In genomic region chr2:28227589-28228191, GRCm38 (mm10) we compare ENCODE assay signal across 17 mouse cellular contexts. TPM values are rescaled to one million over a fixed set of nuclear protein-coding genes. Genes with fewer than 3 reads are reported as not detected.
DNase-seq lines count a peak whose midpoint lies in the region; ATAC-seq and TF ChIP-seq lines count a peak whose summit lies in the region.
"Had no signal": no experiment of that assay in that cellular context is flagged by ENCODE, and none has a peak within 500 bp of the region (broad histone marks: within the 10 kb centered on the region; RNA-seq: fewer than 3 reads in every experiment).

No protein-coding gene starts in this region.

- no peak overlapping the region for H3ac ChIP-seq in myocyte (ENCODE audit: control insufficient read depth, insufficient read length)

- H3K4me3 ChIP-seq in hindbrain, embryonic 10.5 days, result no peak overlapping the region
- no peak overlapping the region for H3K4me3 ChIP-seq in hindbrain, embryonic 16.5 days (ENCODE audit: low read length)
- no peak overlapping the region for H3K4me3 ChIP-seq in embryonic facial prominence, embryonic 14.5 days (ENCODE audit: low read depth, low read length)
- no peak overlapping the region for H3K4me3 ChIP-seq in limb, embryonic 14.5 days (replicated peaks; ENCODE audit: low read length)
- H3K4me3 ChIP-seq in myocyte, result no peak overlapping the region
- H3K4me3 ChIP-seq: lung, embryonic 15.5 days had no signal

- H3K27ac ChIP-seq in hindbrain, embryonic 10.5 days, result peak overlapping the region; percentile 46; the same call in 1 of the 2 replicates
- no peak overlapping the region; the same call in 1 of the 2 replicates for H3K27ac ChIP-seq in hindbrain, embryonic 16.5 days (ENCODE audit: low read depth, low read length)
- H3K27ac ChIP-seq in embryonic facial prominence, embryonic 14.5 days (replicated peaks; ENCODE audit: low read depth, low read length), result no peak overlapping the region
- no peak overlapping the region for H3K27ac ChIP-seq in limb, embryonic 14.5 days (replicated peaks; ENCODE audit: low read depth, low read length)
- H3K27ac ChIP-seq: lung, embryonic 15.5 days had no signal

- intact Hi-C loops in gastrocnemius, postnatal 36 days (cut with DNase I), result no loop called here

- no peak overlapping the region for H3K9ac ChIP-seq in hindbrain, embryonic 16.5 days (ENCODE audit: low read depth, low read length)
- H3K9ac ChIP-seq in embryonic facial prominence, embryonic 14.5 days (ENCODE audit: low read depth, low read length), result no peak overlapping the region
- no peak overlapping the region for H3K9ac ChIP-seq in limb, embryonic 14.5 days (ENCODE audit: low read depth, low read length, severe bottlenecking)
- H3K9ac ChIP-seq: lung, embryonic 15.5 days had no signal

- peaks cover 63% of the 10 kb centered on the region for H3K36me3 ChIP-seq in hindbrain, embryonic 10.5 days
- H3K36me3 ChIP-seq in hindbrain, embryonic 16.5 days (ENCODE audit: control insufficient read depth, insufficient read depth, low read length), result peaks cover 27% of the 10 kb centered on the region
- H3K36me3 ChIP-seq in embryonic facial prominence, embryonic 14.5 days (ENCODE audit: control insufficient read depth, insufficient read depth, low read length), result peaks cover 20% of the 10 kb centered on the region
- peaks cover 21% of the 10 kb centered on the region for H3K36me3 ChIP-seq in limb, embryonic 14.5 days (ENCODE audit: control insufficient read depth, insufficient read depth, low read length)
- H3K36me3 ChIP-seq in myocyte (ENCODE audit: control insufficient read depth, insufficient read depth), result peaks cover 7% of the 10 kb centered on the region
- H3K36me3 ChIP-seq: lung, embryonic 15.5 days had no signal

- H3K4me2 ChIP-seq in hindbrain, embryonic 16.5 days (ENCODE audit: low read length), result no peak overlapping the region
- H3K4me2 ChIP-seq in embryonic facial prominence, embryonic 14.5 days (ENCODE audit: low read depth, low read length), result no peak overlapping the region
- no peak overlapping the region for H3K4me2 ChIP-seq in limb, embryonic 14.5 days (replicated peaks; ENCODE audit: low read depth, low read length, severe bottlenecking)
- H3K4me2 ChIP-seq in myocyte (ENCODE audit: low read depth), result peak overlapping the region; percentile 66
- H3K4me2 ChIP-seq: heart, embryonic 11.5 days; liver, embryonic 11.5 days; lung, embryonic 15.5 days had no signal

- 40% methylated on average over 8 of the region's 8 CpGs for WGBS in hindbrain, embryonic 10.5 days
- WGBS in hindbrain, embryonic 16.5 days, result 28% methylated on average over 8 of the region's 8 CpGs
- WGBS in embryonic facial prominence, embryonic 14.5 days, result 22% methylated on average over 8 of the region's 8 CpGs
- 60% methylated on average over 8 of the region's 8 CpGs for WGBS in limb, embryonic 14.5 days

- ATAC-seq in hindbrain, embryonic 16.5 days, result no peak
- ATAC-seq in embryonic facial prominence, embryonic 14.5 days (ENCODE audit: low read depth), result peak; percentile 82
- ATAC-seq in limb, embryonic 14.5 days (ENCODE audit: low FRiP score, low read depth), result peak; percentile 81

- DNase-seq in hindbrain, embryonic 10.5 days (ENCODE audit: low spot score), result peak; percentile 10
- peak; percentile 82 for DNase-seq in embryonic facial prominence, embryonic 14.5 days (ENCODE audit: low spot score)
- peak; percentile 50 for DNase-seq in limb, embryonic 14.5 days (ENCODE audit: low spot score)
- DNase-seq in frontal cortex, postnatal 14 days (ENCODE audit: low spot score in 2 of 2), result no peak
- no peak for DNase-seq in embryo, embryonic 10 days (ENCODE audit: low spot score)
- DNase-seq in gastrocnemius, postnatal 36 days, result no peak
- DNase-seq: B cell, adult 2 months; gastrocnemius, postnatal 10 days; heart, postnatal 4 days; kidney, adult 2 months; kidney, postnatal 36 days; layer of hippocampus, postnatal 36 days had no signal

- H3K4me1 ChIP-seq in hindbrain, embryonic 10.5 days (replicated peaks), result peaks cover 16% of the 10 kb centered on the region
- peaks cover 6% of the 10 kb centered on the region for H3K4me1 ChIP-seq in hindbrain, embryonic 16.5 days (ENCODE audit: control insufficient read depth, insufficient read depth, low read depth, low read length)
- peaks cover 30% of the 10 kb centered on the region for H3K4me1 ChIP-seq in embryonic facial prominence, embryonic 14.5 days (ENCODE audit: control insufficient read depth, insufficient read depth, low read length)
- peaks cover 16% of the 10 kb centered on the region for H3K4me1 ChIP-seq in limb, embryonic 14.5 days (ENCODE audit: control insufficient read depth, insufficient read depth, low read length)
- H3K4me1 ChIP-seq: lung, embryonic 15.5 days had no signal

- TF ChIP-seq POLR2A in limb, embryonic 14.5 days (IDR thresholded peaks at IDR 0.05; ENCODE audit: borderline replicate concordance, extremely low read depth, insufficient read depth, insufficient read length), result no peak
- TF ChIP-seq POLR2A in myocyte (IDR thresholded peaks at IDR 0.05; ENCODE audit: insufficient read length, low read depth), result no peak

- H3K27me3 ChIP-seq in hindbrain, embryonic 10.5 days (ENCODE audit: insufficient read depth, poor library complexity, severe bottlenecking), result no peaks in the 10 kb centered on the region
- no peaks in the 10 kb centered on the region for H3K27me3 ChIP-seq in hindbrain, embryonic 16.5 days (replicated peaks; ENCODE audit: control insufficient read depth, insufficient read depth, low read length)
- H3K27me3 ChIP-seq in embryonic facial prominence, embryonic 14.5 days (replicated peaks; ENCODE audit: control insufficient read depth, insufficient read depth, low read length), result no peaks in the 10 kb centered on the region
- H3K27me3 ChIP-seq in limb, embryonic 14.5 days (ENCODE audit: control insufficient read depth, insufficient read depth, low read length), result no peaks in the 10 kb centered on the region
- H3K27me3 ChIP-seq in myocyte (ENCODE audit: control insufficient read depth, insufficient read depth, insufficient read length), result no peaks in the 10 kb centered on the region
- H3K27me3 ChIP-seq: lung, embryonic 15.5 days had no signal

- H3K79me2 ChIP-seq in myocyte (ENCODE audit: control insufficient read depth, insufficient read depth), result no peaks in the 10 kb centered on the region

- no peaks in the 10 kb centered on the region for H3K9me3 ChIP-seq in hindbrain, embryonic 10.5 days
- H3K9me3 ChIP-seq in hindbrain, embryonic 16.5 days (ENCODE audit: control insufficient read depth, low read length), result no peaks in the 10 kb centered on the region
- no peaks in the 10 kb centered on the region for H3K9me3 ChIP-seq in embryonic facial prominence, embryonic 14.5 days (ENCODE audit: control insufficient read depth, low read length)
- H3K9me3 ChIP-seq in limb, embryonic 14.5 days (ENCODE audit: control insufficient read depth, low read length), result no peaks in the 10 kb centered on the region
- H3K9me3 ChIP-seq: lung, embryonic 15.5 days had no signal

TF ChIP-seq in myocyte, 11 proteins besides CTCF, POLR2A, EP300 and RAD21:
- TF ChIP-seq MYOD1 (IDR thresholded peaks at IDR 0.05; ENCODE audit: control insufficient read depth in 1 of 3, insufficient read length in 2 of 3, low read depth in 2 of 3) (peak; percentile 71 to 90 (median 74)), E2F4 (IDR thresholded peaks at IDR 0.05; ENCODE audit: insufficient read depth) (no peak), USF1 (IDR thresholded peaks at IDR 0.05; ENCODE audit: low read depth) (no peak), MYOG (IDR thresholded peaks at IDR 0.05; ENCODE audit: control insufficient read depth in 1 of 3, insufficient read depth in 1 of 3, insufficient read length in 2 of 3, low read depth in 2 of 3) (peak; percentile 38 to 96 (median 85)), MAX (IDR thresholded peaks at IDR 0.05; ENCODE audit: low read depth) (no peak), REST (IDR thresholded peaks at IDR 0.05; ENCODE audit: insufficient read depth, insufficient read length) (no peak), TCF12 (IDR thresholded peaks at IDR 0.05; ENCODE audit: insufficient read depth, poor library complexity, severe bottlenecking) (peak; percentile 95), CEBPB (IDR thresholded peaks at IDR 0.05; ENCODE audit: insufficient read depth, poor library complexity, severe bottlenecking) (peak; percentile 67; the same call in 1 of the 2 replicates), TCF3 (IDR thresholded peaks at IDR 0.05; ENCODE audit: insufficient read length, low read depth) (peak; percentile 72), SRF (IDR thresholded peaks at IDR 0.05; ENCODE audit: control insufficient read depth, insufficient read length, low read depth) (peak; percentile 17), POLR2AphosphoS2 (IDR thresholded peaks at IDR 0.05; ENCODE audit: insufficient read length, low read depth) (no peak)

RNA-seq across cellular contexts. Expression of gene Olfm1, which starts 34.9 kb away (rescaled TPM):
- polyA plus RNA-seq in hindbrain, embryonic 10.5 days (2016; fragmentation: Nextera tagmentation; extraction: Ambion mirVana), result 46.9 and 113 TPM in 2 replicates
- 320 and 328 TPM in 2 replicates for polyA plus RNA-seq in hindbrain, embryonic 16.5 days (2015; fragmentation: Nextera tagmentation; extraction: Ambion mirVana)
- 45.1 and 46.1 TPM in 2 replicates for polyA plus RNA-seq in embryonic facial prominence, embryonic 14.5 days (2014; fragmentation: Nextera tagmentation; extraction: Ambion mirVana)
- polyA plus RNA-seq in limb, embryonic 14.5 days (2012; rRNA removed), result 42.1 and 45.2 TPM in 2 replicates
- polyA plus RNA-seq in limb, embryonic 14.5 days (2014; fragmentation: Nextera tagmentation; extraction: Ambion mirVana), result 24.6 and 32.6 TPM in 2 replicates
- polyA plus RNA-seq in myocyte (2012; fragmentation: generic; extraction: Trizol), result 57.5 TPM
- 1 to 10 TPM; 5.5 to 6.8 TPM for total RNA-seq in gastrocnemius, postnatal 36 days (2021)

Comparison
In these comparisons a context has a peak if more than half of its experiments do, and no peak if none do; other contexts are left out.
1. DNase-seq: peak in hindbrain, embryonic 10.5 days (single experiment), embryonic facial prominence, embryonic 14.5 days (single experiment) and limb, embryonic 14.5 days (single experiment); none in frontal cortex, postnatal 14 days (0 of 2), embryo, embryonic 10 days (single experiment) and gastrocnemius, postnatal 36 days (0 of 2).